Mouse (Mus musculus) megakaryocyte-erythroid progenitor cell, adult 5 weeks (primary cell): Measurements from ENCODE around the gene Insl5. TPM values are rescaled to one million over a fixed set of nuclear protein-coding genes. Genes with fewer than 3 reads are reported as not detected.

ENCODE experiments used
- polyA plus RNA-seq: library from polyadenylated mRNA; stranded (reverse); fragments of >175 nt; gene quantifications from 2 replicates; pipeline ENCODE4 v1.2.3, GENCODE M21; 2012

Insl5 gene
- polyA plus RNA-seq = not detected in 2 replicates

DNA sequence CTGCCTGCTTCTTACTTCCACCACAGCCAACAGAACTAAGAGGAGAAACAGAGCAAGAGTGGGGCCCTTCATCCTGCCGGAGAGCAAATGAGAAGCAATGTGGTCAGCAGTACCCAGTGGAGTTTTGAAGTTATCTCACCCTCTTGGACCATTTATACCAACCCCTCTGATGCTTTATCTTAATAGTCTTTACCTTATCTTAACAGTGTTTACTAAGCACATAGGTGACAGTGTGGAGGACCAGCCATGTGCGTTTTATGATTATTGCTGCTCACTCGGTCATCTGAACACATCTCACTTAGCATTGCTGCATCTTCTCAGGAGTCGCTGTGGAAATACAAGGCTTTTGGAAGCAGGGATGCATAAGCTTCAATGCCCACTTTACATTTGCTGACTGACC lies at the start of gene Insl5:
TSS of gene Insl5 (minus strand) at position 222 of the 400 bp plus-strand sequence.

DNA sequence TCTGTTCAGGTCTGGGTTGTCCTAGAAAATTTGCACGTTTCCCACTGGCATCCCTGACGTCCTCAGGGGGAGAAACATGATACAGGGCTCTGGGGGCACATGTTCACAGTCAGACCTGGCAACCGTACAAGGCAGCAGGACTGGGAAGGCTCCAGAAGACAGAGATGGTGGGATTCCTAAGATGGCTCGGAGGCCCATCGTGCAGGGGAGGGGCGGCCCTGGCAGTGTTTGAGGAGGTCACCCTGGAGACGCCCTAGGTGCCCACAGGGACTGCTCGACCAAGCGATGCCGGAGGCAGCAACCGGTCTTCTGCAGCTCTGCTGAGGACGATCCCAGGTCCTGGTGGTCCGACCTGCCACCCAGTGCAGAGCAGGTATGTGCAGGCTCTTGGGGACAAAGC lies 48.2 kb downstream of the Insl5 start, which contains the start of gene Tctex1d1:
TSS of gene Tctex1d1 (plus strand) at position 167 of the 400 bp plus-strand sequence.

Other genes with a start within 250 kb of the Insl5 start
- gene Tctex1d1, start 48.2 kb downstream of the Insl5 start, polyA plus RNA-seq = 2.1 TPM in 1 of 2 replicates, not detected in the other
- 22.4 and 25.0 TPM in 2 replicates for gene Mier1, start 87.5 kb upstream of the Insl5 start, polyA plus RNA-seq
- gene Wdr78, start 87.7 kb upstream of the Insl5 start, polyA plus RNA-seq = 1.1 and 1.3 TPM in 2 replicates
- 1.9 and 2.6 TPM in 2 replicates for gene Slc35d1, start 188.3 kb upstream of the Insl5 start, polyA plus RNA-seq